Mouse (Mus musculus): Measurements from ENCODE around the gene D230025D16Rik. TPM values are rescaled to one million over a fixed set of nuclear protein-coding genes. Genes with fewer than 3 reads are reported as not detected.
"Not testable (repeated sequence)": the region's sequence is repeated elsewhere in the genome, so short reads cannot be mapped to it uniquely, and the experiment has no call there.

The D230025D16Rik gene
- polyA plus RNA-seq, 1 experiment from 2014 or later, result 24.9 TPM

- no peak for ATAC-seq (ENCODE audit: insufficient number of reproducible peaks, low FRiP score, low TSS enrichment, low read depth)
- peaks cover 26% of the 10 kb centered on the region for H3K4me1 ChIP-seq
- no peak overlapping the region for H3K9ac ChIP-seq
- WGBS, result 88% methylated on average over 5 of the region's 5 CpGs
- H3K27ac ChIP-seq (replicated peaks), result no peak overlapping the region
- H3K4me2 ChIP-seq (replicated peaks), result peak overlapping the region; percentile 90; the same call in 1 of the 2 replicates
- H3K36me3 ChIP-seq, result no peaks in the 10 kb centered on the region
- no peaks in the 10 kb centered on the region for H3K9me3 ChIP-seq (replicated peaks)
- H3K4me3 ChIP-seq (replicated peaks), result peak overlapping the region; percentile 65
- H3K27me3 ChIP-seq, result peaks cover 12% of the 10 kb centered on the region
Observed at GRCm38 (mm10) chr8:105288231-105288630, 63.3 kb downstream of the D230025D16Rik start.

GRCm38 (mm10) chr8:105288958-105289732 lies 64.2 kb downstream of the D230025D16Rik start:
- Histone ChIP-seq H3K9me3 (replicated peaks) (no peaks in the 10 kb centered on the region), H3K9ac (peak overlapping the region; percentile 46; the same call in 1 of the 2 replicates), H3K27ac (replicated peaks) (peak overlapping the region; percentile 90), H3K27me3 (peaks cover 12% of the 10 kb centered on the region), H3K4me2 (replicated peaks) (peak overlapping the region; percentile 90), H3K4me3 (replicated peaks) (peak overlapping the region; percentile 65), H3K4me1 (peaks cover 25% of the 10 kb centered on the region), H3K36me3 (no peaks in the 10 kb centered on the region)
- ATAC-seq (ENCODE audit: insufficient number of reproducible peaks, low FRiP score, low TSS enrichment, low read depth), result peak; percentile 88
- WGBS, result under 1% methylated on average over 53 of the region's 53 CpGs

GRCm38 (mm10) chr8:105289805-105290460 lies 65.0 kb downstream of the D230025D16Rik start, which contains the start of gene 4931428F04Rik:
4931428F04Rik (minus strand) TSS chr8:105289864.
- ATAC-seq (ENCODE audit: insufficient number of reproducible peaks, low FRiP score, low TSS enrichment, low read depth), result peak; percentile 22
- 1% methylated on average over 43 of the region's 43 CpGs for WGBS
- H3K27ac ChIP-seq (replicated peaks), result peak within 1 kb of the TSS; percentile 90
- H3K27me3 ChIP-seq, result peaks cover 12% of the 10 kb centered on the region
- peak within 1 kb of the TSS; percentile 90 for H3K4me2 ChIP-seq (replicated peaks)
- H3K9ac ChIP-seq, result peak within 1 kb of the TSS; percentile 46
- no peaks in the 10 kb centered on the region for H3K36me3 ChIP-seq
- peaks cover 25% of the 10 kb centered on the region for H3K4me1 ChIP-seq
- peak within 1 kb of the TSS; percentile 65 for H3K4me3 ChIP-seq (replicated peaks)
- H3K9me3 ChIP-seq (replicated peaks), result no peaks in the 10 kb centered on the region

- peak overlapping the region; percentile 65 for H3K4me3 ChIP-seq (replicated peaks)
- H3K9me3 ChIP-seq (replicated peaks), result no peaks in the 10 kb centered on the region
- H3K27ac ChIP-seq (replicated peaks), result no peak overlapping the region
- peaks cover 25% of the 10 kb centered on the region for H3K4me1 ChIP-seq
- no peak for ATAC-seq (ENCODE audit: insufficient number of reproducible peaks, low FRiP score, low TSS enrichment, low read depth)
- no peak overlapping the region for H3K9ac ChIP-seq
- H3K36me3 ChIP-seq, result no peaks in the 10 kb centered on the region
- peak overlapping the region; percentile 90 for H3K4me2 ChIP-seq (replicated peaks)
- 6% methylated on average over 31 of the region's 31 CpGs for WGBS
- peaks cover 12% of the 10 kb centered on the region for H3K27me3 ChIP-seq
Observed at GRCm38 (mm10) chr8:105290554-105291314, 65.8 kb downstream of the D230025D16Rik start.

DNA sequence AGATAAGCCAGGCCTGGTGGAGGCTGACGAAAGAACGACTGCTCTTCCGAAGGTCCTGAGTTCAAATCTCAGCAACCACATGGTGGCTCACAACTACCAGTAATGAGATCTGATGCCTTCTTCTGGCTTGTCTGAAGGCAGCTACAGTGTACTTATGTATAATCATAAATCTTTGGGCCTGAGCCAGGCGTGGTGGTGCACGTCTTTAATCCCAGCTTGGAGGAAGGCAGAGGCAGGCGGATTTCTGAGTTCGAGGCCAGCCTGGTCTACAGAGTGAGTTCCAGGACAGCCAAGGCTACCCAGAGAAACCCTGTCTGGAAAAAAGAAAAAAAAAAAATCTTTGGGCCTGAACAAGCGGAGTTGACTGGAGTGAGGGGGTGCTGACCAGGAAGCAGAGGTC lies 66.4 kb downstream of the D230025D16Rik start:
- not testable (repeated sequence) for ATAC-seq (ENCODE audit: insufficient number of reproducible peaks, low FRiP score, low TSS enrichment, low read depth); H3K9ac ChIP-seq; H3K36me3 ChIP-seq; H3K9me3 ChIP-seq (replicated peaks); H3K4me2 ChIP-seq (replicated peaks); H3K27ac ChIP-seq (replicated peaks); H3K4me3 ChIP-seq (replicated peaks)
- Histone ChIP-seq H3K27me3 (peaks cover 12% of the 10 kb centered on the region), H3K4me1 (peaks cover 25% of the 10 kb centered on the region)
- 79% methylated on average over 8 of the region's 8 CpGs for WGBS

GRCm38 (mm10) chr8:105291802-105292201 lies 66.9 kb downstream of the D230025D16Rik start:
- H3K36me3 ChIP-seq; H3K4me2 ChIP-seq (replicated peaks); H3K27ac ChIP-seq (replicated peaks); H3K4me3 ChIP-seq (replicated peaks); H3K9me3 ChIP-seq (replicated peaks); ATAC-seq (ENCODE audit: insufficient number of reproducible peaks, low FRiP score, low TSS enrichment, low read depth); H3K9ac ChIP-seq: not testable (repeated sequence)
- Histone ChIP-seq H3K4me1 (peaks cover 28% of the 10 kb centered on the region), H3K27me3 (peaks cover 12% of the 10 kb centered on the region)
- 64% methylated on average over 3 of the region's 3 CpGs for WGBS

DNA sequence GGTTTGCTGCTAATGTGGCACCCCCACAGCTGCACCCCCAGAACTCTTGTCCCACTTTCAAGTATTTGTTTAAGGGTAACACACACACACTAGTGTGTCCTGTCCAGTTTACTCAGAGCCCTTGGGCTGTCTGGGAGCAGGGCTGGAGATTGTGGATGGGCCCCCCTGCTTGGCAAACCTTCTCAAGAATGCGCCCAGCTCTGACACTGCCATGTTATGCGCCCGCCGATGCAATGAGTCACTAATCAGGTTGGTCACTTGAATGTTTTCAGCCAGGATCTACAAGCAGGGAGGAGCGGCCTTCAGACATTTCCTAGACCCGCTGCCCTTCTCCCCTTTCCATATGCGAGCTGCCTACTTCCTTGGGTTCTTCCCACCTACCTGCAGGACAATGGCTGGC lies 67.5 kb downstream of the D230025D16Rik start:
- 65% methylated on average over 7 of the region's 7 CpGs for WGBS

DNA sequence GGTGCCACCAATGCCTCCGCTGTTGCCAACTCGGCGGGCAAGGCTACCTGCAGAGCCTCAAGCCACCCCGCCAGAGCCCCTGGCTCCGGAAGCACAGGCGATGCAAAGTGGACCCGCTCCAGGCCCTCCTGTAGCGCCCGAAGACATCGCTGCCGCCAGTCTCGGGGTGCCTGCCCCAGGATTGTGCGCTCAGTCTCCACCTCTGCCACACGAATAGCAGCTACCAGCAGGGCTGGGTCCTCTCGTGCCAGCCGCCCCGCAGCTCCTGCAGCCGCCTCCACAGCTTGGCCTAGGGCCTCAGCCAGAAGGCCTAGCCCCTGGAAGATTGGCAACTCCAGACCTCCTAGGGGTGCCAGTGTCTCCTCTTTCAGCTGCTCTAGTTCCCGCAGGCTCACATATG lies 68.5 kb downstream of the D230025D16Rik start:
- no peak for ATAC-seq (ENCODE audit: insufficient number of reproducible peaks, low FRiP score, low TSS enrichment, low read depth)
- Histone ChIP-seq H3K9ac (no peak overlapping the region), H3K27me3 (peaks cover 12% of the 10 kb centered on the region), H3K4me2 (replicated peaks) (no peak overlapping the region), H3K36me3 (no peaks in the 10 kb centered on the region), H3K9me3 (replicated peaks) (no peaks in the 10 kb centered on the region), H3K4me3 (replicated peaks) (no peak overlapping the region), H3K4me1 (peaks cover 33% of the 10 kb centered on the region), H3K27ac (replicated peaks) (no peak overlapping the region)
- 64% methylated on average over 19 of the region's 19 CpGs for WGBS

More for the DNA sequence above, 67.5 kb downstream of the D230025D16Rik start:
- no peaks in the 10 kb centered on the region for H3K36me3 ChIP-seq
- no peak for ATAC-seq (ENCODE audit: insufficient number of reproducible peaks, low FRiP score, low TSS enrichment, low read depth)
- H3K27me3 ChIP-seq, result peaks cover 12% of the 10 kb centered on the region
- no peak overlapping the region for H3K9ac ChIP-seq
- peaks cover 33% of the 10 kb centered on the region for H3K4me1 ChIP-seq
- no peak overlapping the region for H3K4me3 ChIP-seq (replicated peaks)
- H3K27ac ChIP-seq (replicated peaks), result no peak overlapping the region
- H3K4me2 ChIP-seq (replicated peaks), result no peak overlapping the region
- no peaks in the 10 kb centered on the region for H3K9me3 ChIP-seq (replicated peaks)

DNA sequence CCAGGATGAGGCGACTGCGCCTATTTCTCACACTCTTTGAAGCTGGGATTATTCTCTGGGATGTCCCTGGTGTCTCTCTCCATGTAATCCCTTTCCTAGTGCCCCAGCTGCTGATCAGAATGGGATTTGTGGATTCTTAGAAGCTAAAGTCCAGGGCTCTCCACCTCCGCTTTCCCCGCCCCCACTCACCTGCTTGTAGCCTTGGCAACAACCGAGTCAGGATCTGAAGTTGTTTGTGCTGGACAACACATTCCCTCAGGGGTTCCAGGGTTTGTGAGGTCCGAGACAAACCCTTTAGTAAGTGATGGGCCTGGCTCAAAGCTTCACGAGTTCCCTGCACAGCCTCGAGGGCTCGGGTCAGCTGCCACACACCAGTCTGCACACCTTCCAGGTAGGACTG lies 69.8 kb downstream of the D230025D16Rik start:
- Histone ChIP-seq H3K9me3 (replicated peaks) (no peaks in the 10 kb centered on the region), H3K9ac (no peak overlapping the region), H3K4me3 (replicated peaks) (no peak overlapping the region), H3K4me2 (replicated peaks) (no peak overlapping the region), H3K27me3 (peaks cover 11% of the 10 kb centered on the region), H3K36me3 (peaks cover 4% of the 10 kb centered on the region), H3K27ac (replicated peaks) (no peak overlapping the region), H3K4me1 (peaks cover 29% of the 10 kb centered on the region)
- WGBS, result 57% methylated on average over 9 of the region's 9 CpGs
- ATAC-seq (ENCODE audit: insufficient number of reproducible peaks, low FRiP score, low TSS enrichment, low read depth), result no peak

- WGBS, result 63% methylated on average over 11 of the region's 11 CpGs
- Histone ChIP-seq H3K27me3 (peaks cover 6% of the 10 kb centered on the region), H3K36me3 (peaks cover 9% of the 10 kb centered on the region), H3K4me3 (replicated peaks) (no peak overlapping the region), H3K4me2 (replicated peaks) (no peak overlapping the region), H3K27ac (replicated peaks) (no peak overlapping the region), H3K4me1 (peaks cover 25% of the 10 kb centered on the region), H3K9me3 (replicated peaks) (no peaks in the 10 kb centered on the region), H3K9ac (no peak overlapping the region)
- ATAC-seq (ENCODE audit: insufficient number of reproducible peaks, low FRiP score, low TSS enrichment, low read depth), result no peak
Observed at GRCm38 (mm10) chr8:105295256-105295655, 70.3 kb downstream of the D230025D16Rik start.
